Mouse (Mus musculus): ENCODE data around the gene Gnai2.
A peak's percentile ranks its signal among the peaks of the same experiment; 100 is the strongest.

Gene Gnai2

DNA sequence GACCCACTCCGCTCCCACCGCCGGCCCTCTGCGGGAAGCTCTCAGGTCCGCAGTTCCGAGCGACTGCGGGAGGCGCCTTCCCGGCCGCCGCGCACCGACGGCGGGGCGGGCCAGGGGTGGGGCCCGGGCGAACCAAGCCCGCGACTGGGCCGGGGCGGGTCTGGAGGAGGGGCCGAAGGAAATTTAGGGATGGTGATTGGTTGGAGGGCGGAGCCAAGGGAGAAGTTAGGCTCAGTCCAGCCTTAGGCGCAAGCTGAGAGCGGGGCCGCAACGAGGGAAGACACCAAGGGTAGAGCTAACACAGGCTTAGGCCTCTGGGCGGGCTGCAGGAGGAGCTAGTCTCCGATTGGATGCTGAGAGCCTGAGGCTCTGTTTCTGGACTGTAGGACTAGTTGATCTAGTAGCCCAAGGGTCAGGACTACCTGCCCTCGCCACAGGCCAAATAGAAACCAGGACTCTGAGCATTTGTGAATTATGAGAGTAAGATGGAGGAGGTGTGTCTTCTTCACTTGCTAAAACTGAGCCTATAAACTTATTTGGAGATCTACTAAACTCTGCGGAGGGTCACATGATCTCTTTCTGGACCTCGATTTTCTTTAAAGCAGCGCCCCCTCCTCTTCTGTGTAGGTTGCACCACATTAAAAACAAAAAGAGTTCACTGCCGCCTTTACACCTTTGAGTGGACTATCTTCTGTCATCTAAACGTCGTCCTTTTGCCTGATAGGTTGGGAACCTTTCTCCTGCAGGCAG is at the start of gene Gnai2:
Gene Gnai2 (minus strand): TSS at position 89 of the 750 bp plus-strand sequence.
- DNase-seq (ENCODE audit: low read depth) = peak; percentile 99

DNA sequence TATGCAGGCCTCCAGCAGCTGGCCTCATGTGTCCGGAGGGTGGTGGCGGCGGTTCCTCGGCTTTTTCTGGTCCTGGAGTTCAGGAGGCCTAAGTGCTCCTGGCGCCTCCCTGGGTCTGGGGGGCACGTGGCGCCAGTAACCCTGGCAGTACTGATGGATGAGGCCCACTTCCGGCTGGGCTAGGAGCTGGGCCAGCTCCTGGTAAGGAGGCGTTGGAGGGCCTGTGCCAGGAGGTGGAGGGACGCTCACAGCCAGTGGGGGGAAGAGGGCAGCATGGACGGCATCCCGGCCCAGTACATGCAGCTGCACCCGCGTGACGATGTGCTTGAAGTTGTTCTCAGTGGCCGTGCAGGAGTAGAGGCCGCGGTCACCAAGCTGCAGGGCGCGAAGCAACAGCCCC is 47.2 kb upstream of the Gnai2 start:
- no peak for DNase-seq (ENCODE audit: low read depth)

DNA sequence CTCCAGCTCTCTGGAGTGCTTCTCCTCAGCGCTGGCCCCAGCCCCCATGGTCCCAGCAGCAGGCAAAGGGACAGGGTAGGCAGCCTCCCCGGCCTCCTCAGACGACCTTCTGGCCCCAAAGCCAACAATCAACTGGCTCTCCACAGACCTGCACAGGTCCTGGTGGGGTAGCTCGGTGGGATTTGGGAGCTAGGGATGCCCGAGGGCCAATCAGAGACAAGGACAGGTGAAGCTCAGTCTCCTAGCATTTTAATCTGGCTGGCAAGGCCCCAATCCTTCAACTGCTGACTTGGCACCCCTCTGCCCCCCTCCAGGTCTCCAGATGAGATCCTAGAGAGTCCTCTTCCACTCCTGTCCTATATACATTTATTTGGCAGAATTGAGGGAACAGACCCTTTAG is 44.3 kb upstream of the Gnai2 start, which contains the start of gene Gnat1:
Gene Gnat1 (minus strand): TSS at position 212 of the 400 bp plus-strand sequence.
- DNase-seq (ENCODE audit: low read depth) = no peak

DNA sequence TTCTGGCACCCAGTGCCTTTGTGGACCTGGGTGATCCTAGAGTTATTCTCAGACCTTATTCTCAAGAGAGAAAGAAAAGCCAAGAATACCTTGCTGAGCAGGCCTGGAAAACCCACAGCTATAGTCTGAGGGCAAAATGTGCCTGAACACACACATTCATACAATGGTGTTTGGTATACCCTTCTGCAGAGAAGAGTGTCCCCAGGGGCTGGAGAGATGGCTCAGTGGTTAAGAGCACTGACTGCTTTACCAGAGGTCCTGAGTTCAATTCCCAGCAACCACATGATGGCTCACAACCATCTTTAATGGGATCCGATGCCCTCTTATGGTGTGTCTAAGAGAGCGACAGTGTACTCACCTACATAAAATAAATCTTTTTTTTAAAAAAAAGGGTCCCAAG is 43.7 kb upstream of the Gnai2 start:
- no peak for DNase-seq (ENCODE audit: low read depth)

DNA sequence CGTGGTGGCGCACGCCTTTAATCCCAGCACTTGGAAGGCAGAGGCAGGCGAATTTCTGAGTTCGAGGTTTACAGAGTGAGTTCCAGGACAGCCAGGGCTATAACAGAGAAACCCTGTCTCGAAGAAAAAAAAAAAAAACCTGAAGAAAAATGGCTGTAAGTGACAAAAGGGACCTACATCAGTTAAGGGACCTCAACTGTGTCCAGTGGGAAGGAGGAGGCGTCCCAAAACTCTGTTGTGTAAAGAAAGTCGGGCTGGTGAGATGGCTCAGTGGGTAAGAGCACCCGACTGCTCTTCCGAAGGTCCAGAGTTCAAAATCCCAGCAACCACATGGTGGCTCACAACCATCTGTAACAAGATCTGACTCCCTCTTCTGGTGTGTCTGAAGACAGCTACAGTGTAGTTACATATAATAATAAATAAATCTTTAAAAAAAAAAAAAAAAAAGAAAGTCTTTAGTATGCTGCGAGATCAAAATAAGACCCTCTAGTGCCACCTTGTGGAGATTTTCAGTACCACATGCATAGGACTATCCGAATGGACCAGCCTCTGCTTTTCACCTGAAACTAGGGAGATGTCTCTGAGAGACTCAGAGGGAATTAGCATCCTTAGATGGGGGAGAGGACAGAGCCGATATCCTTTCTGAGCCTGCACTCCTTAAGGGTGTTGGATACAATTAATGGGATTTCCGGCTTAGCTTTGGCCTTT is 42.8 kb upstream of the Gnai2 start:
- peak; percentile 79 for DNase-seq (ENCODE audit: low read depth)

DNA sequence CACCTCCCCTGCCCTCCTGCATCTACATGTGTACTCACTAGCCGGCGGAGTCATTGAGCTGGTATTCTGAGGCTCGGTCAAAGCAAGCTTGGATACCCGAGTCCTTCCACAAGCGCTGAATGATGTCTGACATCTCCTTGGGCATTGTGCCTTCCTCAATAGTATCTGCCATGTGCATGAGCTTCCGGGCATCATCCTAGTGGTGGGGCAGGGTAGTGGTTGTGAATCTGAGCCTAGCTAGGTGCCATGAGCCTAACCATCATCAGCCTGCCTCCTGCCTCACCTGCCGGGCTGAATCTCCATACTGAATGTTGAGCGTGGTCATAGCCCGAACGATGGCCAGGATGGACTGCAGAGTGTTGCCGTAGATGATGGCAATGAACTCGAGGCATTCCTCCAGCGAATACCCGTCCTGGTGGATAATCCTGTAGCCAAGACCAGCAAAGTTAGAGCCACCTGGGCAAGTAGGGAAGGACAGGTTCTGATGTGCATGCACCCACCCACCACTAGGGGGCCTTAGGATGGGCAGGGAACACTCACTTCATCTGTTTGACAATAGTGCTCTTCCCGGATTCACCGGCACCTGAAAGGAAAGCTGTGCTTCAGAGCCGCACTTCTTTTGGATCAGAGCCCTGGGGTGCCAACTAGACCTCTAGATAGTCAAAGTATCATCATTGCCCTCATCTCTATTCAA is 42.1 kb upstream of the Gnai2 start:
- peak; percentile 38 for DNase-seq (ENCODE audit: low read depth)

DNA sequence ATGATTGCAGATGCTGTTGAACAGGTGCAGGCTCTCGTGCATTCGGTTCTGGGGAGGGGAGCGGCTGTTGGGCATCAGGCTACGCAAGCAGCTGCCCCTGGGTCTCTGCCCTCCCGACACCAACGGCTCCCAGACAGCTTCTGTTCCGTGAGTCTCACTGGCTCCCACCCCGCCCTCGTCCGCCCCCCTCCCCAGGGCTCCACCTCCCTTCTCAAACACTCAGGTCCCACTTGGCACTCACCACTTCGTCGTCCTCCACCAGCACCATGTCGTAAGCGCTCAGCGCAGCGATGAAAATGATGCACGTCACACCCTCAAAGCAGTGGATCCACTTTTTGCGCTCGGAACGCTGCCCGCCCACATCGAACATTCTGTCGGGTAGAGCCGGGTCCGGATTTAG is 41.1 kb upstream of the Gnai2 start:
- DNase-seq (ENCODE audit: low read depth) = no peak

DNA sequence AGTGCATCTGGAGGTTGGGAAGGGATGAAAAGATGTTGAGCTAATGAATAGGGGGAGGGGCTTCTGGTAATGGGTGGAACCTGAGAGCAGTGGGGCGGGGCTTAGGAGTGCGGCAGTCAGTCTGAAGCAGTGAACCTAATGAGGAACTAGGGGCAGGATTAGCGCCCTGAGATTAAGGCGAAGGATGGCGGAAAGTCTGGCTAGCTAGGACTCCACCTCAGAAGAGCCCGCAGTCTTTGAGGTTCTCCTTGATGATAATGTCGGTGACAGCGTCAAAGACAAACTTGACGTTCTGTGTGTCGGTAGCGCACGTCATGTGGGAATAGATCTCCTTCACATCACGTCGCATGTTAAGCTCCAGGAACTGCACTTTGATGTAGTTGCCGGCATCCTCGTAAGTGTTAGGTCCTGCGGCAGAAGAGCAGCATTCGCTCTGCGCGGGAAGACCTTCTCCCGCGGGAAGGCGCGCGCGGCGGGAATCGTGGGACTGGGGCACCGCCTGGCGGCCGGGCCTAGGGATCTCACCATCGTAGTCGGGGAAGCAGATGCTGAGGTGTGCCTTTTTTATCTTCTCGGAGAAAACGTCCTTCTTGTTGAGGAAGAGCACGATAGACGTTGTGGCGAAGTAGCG is 40.6 kb upstream of the Gnai2 start:
- peak; percentile 21 for DNase-seq (ENCODE audit: low read depth)

DNA sequence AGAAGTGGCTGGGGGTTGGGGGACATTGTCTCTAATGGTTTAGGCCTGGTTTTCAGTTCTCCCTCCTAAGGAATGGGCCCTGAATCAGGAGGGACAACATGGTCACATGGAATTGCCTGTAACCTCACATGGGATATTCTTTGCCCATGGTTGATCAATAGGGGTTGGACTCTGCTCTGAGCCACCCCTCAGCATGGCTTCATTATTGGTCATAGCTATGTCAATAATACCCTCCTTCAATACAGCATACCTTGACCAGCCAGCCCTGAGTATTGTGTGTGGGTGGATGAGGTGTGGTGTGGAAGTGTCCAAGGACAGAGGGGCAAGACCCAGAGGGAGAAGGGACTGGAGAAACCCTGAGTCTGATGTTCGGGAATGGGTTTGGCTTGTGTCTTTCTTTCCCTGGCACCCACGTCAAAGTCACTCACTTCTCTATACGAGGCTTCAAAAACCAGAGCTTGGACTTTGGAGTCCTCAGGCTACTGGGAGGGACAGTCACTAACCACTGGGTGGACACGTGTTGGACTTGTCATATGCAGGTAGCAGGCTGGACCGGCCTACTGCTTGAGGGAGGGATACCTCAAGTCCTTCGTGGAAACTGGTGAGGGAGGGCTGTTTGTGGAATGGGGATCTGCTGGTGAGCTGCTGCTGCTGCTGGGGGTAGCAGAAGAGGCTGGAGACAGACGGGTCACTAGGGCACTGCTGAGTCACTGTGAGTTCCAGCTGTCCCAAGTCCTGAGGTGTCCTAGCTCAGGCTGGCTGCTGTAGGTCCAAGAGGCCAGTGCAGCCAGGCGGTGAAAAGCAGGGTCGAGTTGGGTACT is 39.7 kb upstream of the Gnai2 start:
- DNase-seq (ENCODE audit: low read depth) = no peak

DNA sequence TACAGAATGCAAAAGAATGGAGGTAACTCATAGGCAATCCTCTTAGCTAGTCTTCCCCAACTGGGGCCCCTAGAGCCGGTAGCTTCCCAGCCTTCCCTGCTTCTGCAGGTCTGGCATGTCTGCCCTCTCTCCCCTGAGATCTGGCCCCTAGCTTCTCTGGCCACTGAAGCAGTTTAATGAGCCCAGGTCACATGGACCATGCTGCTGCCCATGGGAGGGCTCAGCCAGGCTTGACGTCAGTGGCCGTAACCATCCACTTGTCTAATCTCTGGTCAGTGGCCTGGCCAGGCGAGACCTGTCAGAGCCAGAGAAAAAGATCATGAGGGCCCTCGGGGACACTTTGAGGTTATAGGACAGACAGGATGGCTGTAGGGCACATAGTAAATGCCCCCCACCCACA is 35.1 kb upstream of the Gnai2 start:
- DNase-seq (ENCODE audit: low read depth) = no peak

DNA sequence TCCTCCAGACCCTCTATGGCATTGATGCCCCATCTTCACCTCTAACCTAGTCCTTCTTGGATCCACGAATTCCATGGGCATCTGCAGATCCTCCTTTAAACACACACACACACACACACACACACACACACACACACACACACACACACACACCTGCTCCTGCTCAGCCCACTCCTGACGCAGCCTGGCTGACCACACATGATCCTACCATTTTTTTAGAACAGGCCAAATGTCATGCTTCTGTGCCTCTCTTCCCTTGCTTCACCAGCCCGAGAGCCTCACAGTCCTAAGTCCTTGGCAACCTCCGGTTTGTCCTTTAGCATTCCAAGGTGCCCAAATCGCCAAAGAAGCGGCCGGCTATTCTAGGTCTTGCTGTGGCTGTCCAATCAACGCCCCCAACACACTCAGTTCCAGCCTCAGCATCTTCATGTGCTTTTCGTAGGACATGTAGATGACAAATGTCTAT is 34.3 kb upstream of the Gnai2 start, which contains the start of gene Slc38a3:
Gene Slc38a3 (minus strand): TSS at position 51 of the 466 bp plus-strand sequence.
- no peak for DNase-seq (ENCODE audit: low read depth)

DNA sequence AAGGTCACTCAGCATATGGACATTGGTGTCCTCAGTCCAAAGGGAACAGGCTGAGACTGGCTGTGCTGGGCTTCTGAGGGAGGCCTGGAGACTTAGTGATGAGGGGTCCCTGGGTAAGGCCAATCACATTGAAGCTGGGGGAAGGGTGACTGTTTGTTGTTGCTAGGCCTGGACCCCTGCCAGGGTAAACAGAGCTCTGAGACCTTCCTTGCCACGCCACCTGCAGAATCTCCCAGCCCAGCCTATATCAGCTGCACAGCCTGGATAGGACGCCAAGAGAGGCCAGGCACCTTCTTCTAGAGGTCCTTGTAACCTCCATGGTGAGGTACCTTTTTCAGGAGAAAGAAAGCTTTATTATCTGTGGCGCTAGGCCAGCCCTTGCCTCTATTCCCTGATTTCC is 33.7 kb upstream of the Gnai2 start:
- DNase-seq (ENCODE audit: low read depth) = no peak

DNA sequence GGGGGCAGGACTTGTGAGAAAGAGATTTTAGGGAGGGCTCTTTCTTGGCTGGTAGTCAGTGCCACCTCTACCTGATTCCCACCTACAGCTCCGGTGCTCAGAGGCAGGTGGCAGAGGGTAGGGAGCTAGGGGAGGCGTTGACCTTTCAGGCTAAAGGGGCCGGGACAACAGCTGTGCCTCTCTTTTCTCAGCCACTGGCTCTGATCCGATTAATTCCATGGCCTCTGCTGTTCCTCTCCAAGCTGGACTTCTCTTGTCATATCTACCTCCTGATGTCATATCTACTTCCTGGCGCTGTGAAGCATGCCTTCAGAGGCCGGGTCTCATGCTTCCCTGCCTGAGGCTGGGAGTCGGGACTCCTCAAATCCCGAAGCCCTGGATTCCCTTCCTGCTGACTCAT is 32.8 kb upstream of the Gnai2 start:
- no peak for DNase-seq (ENCODE audit: low read depth)

DNA sequence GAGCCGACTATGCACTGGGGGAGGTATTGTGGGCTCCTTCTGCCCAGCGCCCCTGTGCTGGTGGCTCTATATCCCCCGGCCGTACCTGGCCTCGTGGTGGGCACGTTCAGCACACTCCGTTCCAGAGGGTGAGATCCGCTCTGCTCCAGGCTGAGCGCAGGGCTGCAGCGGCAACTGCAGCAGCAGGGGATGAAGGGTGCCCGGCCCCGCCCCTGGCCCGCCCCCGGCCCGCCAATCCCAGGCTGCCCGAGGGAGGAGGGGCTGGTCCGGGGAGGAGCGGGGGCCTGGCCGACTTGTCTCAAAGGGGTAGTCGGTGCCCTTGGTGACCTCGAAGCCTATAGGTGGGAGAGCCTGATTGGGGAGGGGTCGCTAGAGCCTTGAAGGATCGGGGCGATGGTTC is 32.1 kb upstream of the Gnai2 start:
- DNase-seq (ENCODE audit: low read depth) = no peak

DNA sequence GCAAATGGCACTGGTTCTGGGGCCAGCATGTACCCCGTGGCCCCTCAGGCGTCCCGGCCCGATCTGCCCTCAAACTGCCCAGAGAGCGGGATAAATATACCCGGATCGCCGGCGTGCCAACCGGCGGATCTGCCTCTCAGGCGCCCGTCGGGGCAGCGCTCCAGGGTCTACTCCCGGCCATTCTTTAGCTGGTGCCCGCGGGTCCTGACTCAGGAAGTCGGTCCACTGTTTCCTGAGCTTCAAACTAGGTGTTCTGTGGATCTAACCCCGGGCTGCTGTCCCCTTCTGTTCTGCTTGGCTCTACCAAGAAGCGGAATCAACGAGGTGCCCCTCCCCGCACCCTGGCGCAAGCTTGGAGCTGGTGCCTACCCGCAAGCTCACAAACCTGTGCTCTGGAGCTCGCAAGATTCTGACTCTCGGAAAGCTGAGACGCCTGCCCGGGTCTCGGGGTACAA is 31.6 kb upstream of the Gnai2 start:
- DNase-seq (ENCODE audit: low read depth) = no peak

DNA sequence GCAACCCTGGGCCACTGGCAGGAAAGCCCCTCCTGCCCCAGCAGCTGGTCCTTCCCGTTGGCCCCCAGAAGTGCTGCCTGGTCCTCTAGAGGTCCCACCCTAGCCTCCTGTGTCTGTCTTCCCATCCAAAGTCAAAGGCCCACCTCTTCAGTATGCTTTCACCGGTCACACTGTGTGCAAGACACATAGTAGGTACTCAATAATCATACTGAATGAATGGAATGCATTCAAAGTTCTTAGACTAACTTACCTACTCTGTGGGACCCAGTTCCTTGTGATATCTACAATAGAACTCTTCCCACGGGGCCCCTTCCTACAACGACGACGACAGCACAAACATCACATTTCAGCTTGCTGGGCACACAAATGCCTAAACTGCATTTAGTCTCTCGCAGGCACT is 30.1 kb upstream of the Gnai2 start:
- no peak for DNase-seq (ENCODE audit: low read depth)

DNA sequence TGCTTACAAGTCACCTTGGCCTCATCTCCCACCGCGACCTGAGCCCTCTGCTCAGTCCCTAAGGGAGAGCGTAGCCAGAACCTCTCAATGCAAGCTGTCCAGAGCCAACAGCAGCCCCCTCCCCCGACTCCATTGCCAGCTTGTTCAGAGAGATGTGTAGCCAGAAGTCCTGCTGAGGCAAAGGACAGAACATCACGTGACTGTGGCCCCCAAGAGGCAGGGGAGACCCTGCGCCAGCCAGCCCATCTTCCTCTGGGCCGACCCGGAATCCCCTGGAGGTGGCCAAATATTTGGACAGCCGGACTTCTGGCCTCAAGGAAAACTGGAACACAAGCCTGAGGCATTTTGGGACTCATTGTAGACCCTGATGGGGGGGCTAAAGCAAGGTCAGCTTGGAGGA is 28.4 kb upstream of the Gnai2 start:
- no peak for DNase-seq (ENCODE audit: low read depth)

DNA sequence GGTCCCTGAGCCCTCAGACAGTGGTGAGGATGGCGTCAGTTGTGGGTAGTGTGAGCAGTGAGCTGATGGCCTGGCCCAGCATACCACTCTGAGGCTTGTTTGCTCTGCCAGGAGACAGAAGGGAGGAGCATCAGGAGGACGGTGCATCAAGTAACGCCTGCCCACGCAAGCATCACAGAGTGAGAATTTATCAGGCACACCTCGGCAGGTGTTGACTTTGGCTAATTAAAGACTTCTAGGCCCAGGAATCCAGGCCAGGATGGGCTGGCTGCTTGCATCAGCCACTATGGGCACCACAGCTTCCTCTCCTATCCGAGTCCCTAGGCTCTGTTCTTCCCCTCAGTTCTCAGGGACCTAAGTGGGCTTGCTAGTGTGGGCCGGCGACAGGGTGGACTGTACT is 27.2 kb upstream of the Gnai2 start:
- no peak for DNase-seq (ENCODE audit: low read depth)

DNA sequence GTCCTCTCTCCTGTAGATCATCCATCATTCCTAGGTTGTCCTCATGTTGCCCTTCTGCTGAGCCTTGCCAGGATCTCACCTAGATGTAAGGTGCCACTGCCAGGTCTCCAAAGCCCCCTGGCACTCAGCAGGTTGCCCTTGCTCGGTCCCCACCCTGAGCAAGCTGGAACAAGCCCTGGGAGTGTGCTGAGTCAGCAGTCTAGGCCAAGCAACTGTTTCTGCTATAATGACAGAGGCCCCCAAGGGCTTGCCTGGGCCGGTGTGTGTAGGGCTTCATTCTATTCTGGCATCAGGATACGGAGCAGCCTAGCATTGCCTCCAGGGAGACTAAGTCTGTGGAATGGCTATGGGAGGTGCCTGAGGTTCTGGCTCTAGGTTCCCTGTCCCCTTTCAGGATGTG is 25.6 kb upstream of the Gnai2 start:
- no peak for DNase-seq (ENCODE audit: low read depth)

DNA sequence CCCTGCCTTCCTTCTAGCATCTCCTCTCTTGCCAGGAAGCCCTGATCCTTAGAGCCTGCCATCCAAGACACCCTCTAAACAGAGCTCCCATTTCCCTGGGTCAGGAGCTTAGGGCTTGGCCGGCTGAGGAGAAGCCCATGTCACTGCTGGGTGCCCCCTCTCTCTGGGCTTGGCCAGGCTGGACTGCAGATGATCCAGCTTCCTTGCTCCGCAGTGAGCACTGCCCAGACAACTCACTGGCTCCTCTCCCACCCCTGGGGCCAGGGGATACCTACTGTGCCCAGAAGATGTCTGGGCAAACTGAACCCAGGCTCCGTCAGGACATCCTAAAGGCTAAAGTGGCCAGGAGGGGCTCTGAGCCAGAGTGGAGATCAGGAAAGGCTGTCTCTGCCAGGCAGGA is 24.8 kb upstream of the Gnai2 start:
- no peak for DNase-seq (ENCODE audit: low read depth)

DNA sequence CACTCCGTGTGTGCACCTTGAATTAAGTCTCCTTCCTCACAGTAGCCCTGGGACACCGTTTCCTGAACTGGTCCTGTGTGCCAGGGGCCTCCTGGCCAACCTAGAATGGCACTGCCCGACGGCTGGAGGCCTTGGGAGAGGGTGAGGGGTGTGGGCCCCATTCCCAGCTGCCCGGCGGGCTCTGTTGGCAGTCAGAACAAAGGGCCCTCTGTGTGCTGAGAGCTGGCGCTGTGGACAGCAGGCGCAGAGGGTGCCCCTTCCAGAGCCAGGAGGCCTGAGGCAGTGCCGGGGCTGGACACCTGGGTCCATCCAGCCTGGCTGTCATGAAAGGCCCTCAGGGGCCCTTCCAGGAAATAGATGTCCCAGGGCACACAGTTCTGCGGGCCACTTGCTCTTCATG is 24.4 kb upstream of the Gnai2 start:
- no peak for DNase-seq (ENCODE audit: low read depth)

Measured in 416B (cell line).